Mouse (Mus musculus) heart, postnatal 0 days (tissue): ENCODE results near the gene Tenm3. TPM values are rescaled to one million over a fixed set of nuclear protein-coding genes. Genes with fewer than 3 reads are reported as not detected.

Experiments
- ATAC-seq: fragments of 200-750 bp; cut with Nextera tagmentation; 2 replicates; pipeline ENCODE4 v1.8.0; 2017; ENCODE audit warnings: low read depth, moderate number of reproducible peaks, moderate library complexity; ENCODE audit not compliant: insufficient read depth
- DNase-seq: peaks from one replicate; pipeline ENCODE4 v3.0.0-alpha.2; 2016; ENCODE audit warnings: low spot score
- H3K27ac ChIP-seq: fragments of 300-500 bp; sonication (generic); 2 replicates; pipeline ENCODE4 v1.5.1; 2014; ENCODE audit warnings: low read depth, mild to moderate bottlenecking
- H3K27me3 ChIP-seq: fragments of 300-500 bp; sonication (generic); 2 replicates; pipeline ENCODE4 v1.6.1; 2014; ENCODE audit warnings: low read length, mixed read lengths; ENCODE audit not compliant: control insufficient read depth, insufficient read depth
- H3K36me3 ChIP-seq: fragments of 300-500 bp; sonication (generic); replicated peaks from 2 replicates; pipeline ENCODE4 v1.6.1; 2014; ENCODE audit warnings: low read length, mixed read lengths; ENCODE audit not compliant: control insufficient read depth, insufficient read depth
- H3K4me1 ChIP-seq: fragments of 300-500 bp; sonication (generic); 2 replicates; pipeline ENCODE4 v1.6.1; 2014; ENCODE audit warnings: antibody characterized with exemption; ENCODE audit not compliant: control insufficient read depth, insufficient read depth
- H3K4me2 ChIP-seq: fragments of 300-500 bp; sonication (generic); 2 replicates; pipeline ENCODE4 v1.6.1; 2014; ENCODE audit warnings: low read depth, mild to moderate bottlenecking, low read length, moderate library complexity
- H3K4me3 ChIP-seq: fragments of 300-500 bp; sonication (generic); 2 replicates; pipeline ENCODE4 v1.5.1; 2014; ENCODE audit warnings: low read depth, low read length
- H3K9ac ChIP-seq: fragments of 300-500 bp; sonication (generic); replicated peaks from 2 replicates; pipeline ENCODE4 v1.6.1; 2014; ENCODE audit warnings: low read depth, low read length, mixed read lengths
- H3K9me3 ChIP-seq: fragments of 300-500 bp; sonication (generic); replicated peaks from 2 replicates; pipeline ENCODE4 v1.6.1; 2016; ENCODE audit warnings: low read length; ENCODE audit not compliant: control insufficient read depth
- CTCF ChIP-seq: IDR thresholded peaks from 2 replicates; pipeline ENCODE4 v1.5.1; 2016; ENCODE audit warnings: antibody characterized with exemption, control low read depth, low read depth
- EP300 ChIP-seq: IDR thresholded peaks from 2 replicates; pipeline ENCODE4 v1.6.1; 2016; ENCODE audit warnings: antibody characterized with exemption, low read depth
- WGBS: fragments of 180-500 bp; shearing (Covaris S2); extraction: QIAGEN DNeasy Blood & Tissue Kit; methylation state at CpG from one replicate; pipeline ENCODE4 v1.1.7; 2014; 5-methylcytosine and 5-hydroxymethylcytosine counted together
- polyA plus RNA-seq: library from polyadenylated mRNA; unstranded; fragments of >200 nt; fragmentation: Nextera tagmentation; extraction: Ambion mirVana; gene quantifications from 2 replicates; pipeline ENCODE4 v1.2.1, GENCODE M21; 2015
- total RNA-seq: library from RNA; depleted of rRNA; stranded (reverse); fragments of >200 nt; gene quantifications from 2 replicates; pipeline ENCODE4 v1.2.3, GENCODE M21; 2014; ENCODE audit warnings: low replicate concordance

The Tenm3 gene
- total and polyA plus RNA-seq, 2 experiments from 2014 or later = 1.6 to 17.2 TPM

DNA sequence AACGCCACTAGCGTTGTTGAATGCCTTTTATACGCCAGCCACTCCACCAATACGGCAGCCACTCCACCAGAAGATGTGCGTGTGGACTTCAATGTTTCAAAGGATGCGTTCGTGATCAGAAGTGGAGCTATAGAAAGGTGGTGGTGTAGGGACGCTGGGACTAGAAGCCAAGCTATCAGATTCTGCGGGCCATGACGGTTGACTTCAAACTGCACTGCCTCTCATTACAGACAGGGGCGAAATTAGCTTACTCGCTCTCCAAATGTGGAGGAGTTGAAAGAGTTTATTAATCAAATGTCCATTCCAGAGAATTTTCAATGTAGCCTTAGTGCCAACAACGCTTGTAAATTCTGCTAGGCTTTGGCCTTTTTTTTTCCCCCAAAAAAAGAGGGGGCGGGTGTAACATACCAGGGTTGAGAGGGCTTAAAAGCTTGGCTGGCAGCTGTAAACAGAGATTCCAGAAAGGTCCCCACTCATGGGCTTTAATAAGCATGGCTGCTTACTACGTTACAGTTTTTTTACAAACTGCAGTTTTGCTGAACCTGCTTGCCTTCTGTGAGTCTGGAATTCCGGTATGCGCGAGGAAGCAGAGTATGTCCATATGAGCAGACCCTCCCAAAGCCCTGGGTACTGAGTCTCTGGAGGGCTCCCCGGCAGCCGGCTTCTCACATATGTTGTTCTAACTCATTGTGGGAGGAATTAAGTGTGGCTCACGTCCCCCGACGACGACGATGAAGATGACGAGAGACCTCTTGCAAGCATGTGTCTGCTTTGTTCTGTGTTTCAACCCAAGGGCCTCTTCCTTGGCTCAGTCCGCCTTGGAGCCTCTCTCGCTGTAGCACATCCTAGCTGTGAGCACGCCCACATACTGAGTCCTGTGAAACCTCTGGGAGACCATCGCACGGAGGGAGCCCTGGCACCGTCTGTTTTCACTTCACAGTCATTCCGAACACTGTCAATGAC, 361.8 kb downstream of the Tenm3 start:
- DNase-seq (peak; percentile 11), ATAC-seq (peak; percentile 51; the same call in 1 of the 2 replicates)
- H3K9me3 ChIP-seq = no peaks in the 10 kb centered on the region
- H3K4me2 ChIP-seq = peak overlapping the region; percentile 30
- no peak overlapping the region for H3K27ac ChIP-seq
- WGBS = 65% methylated on average over 33 of the region's 33 CpGs
- no peak overlapping the region for H3K9ac ChIP-seq
- H3K36me3 ChIP-seq = no peaks in the 10 kb centered on the region
- no peaks in the 10 kb centered on the region for H3K4me1 ChIP-seq
- H3K4me3 ChIP-seq = no peak overlapping the region
- H3K27me3 ChIP-seq = no peaks in the 10 kb centered on the region
- TF ChIP-seq CTCF = no peak
- no peak for TF ChIP-seq EP300

GRCm38 (mm10) chr8:48477371-48477935, 366.3 kb downstream of the Tenm3 start:
- Histone ChIP-seq H3K27me3 (no peaks in the 10 kb centered on the region), H3K27ac (no peak overlapping the region), H3K4me3 (no peak overlapping the region), H3K9me3 (no peaks in the 10 kb centered on the region), H3K36me3 (no peaks in the 10 kb centered on the region), H3K4me2 (no peak overlapping the region), H3K4me1 (no peaks in the 10 kb centered on the region), H3K9ac (no peak overlapping the region)
- no peak for DNase-seq
- 72% methylated on average over 8 of the region's 8 CpGs for WGBS
- TF ChIP-seq EP300 (no peak), CTCF (no peak)
- ATAC-seq = no peak

DNA sequence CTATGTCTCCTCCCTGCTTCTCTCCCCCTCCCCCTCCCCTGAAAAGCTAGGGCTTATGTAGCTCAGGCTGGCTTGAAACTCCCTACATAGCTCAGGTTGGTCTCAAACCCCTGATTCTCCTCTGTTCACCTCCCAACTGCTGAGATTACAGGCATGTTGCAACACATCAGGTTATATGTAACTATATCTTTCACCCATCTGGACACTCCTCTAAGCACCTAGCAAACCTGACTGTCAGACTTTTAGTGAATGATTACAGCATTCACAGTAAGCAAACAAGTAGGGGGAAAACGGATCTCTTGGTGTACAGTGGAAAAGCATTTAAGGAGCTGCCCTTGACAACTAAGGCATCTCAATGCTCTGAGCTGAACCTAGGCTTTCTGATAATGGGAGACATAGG, 366.9 kb downstream of the Tenm3 start:
- no peak overlapping the region for H3K4me2 ChIP-seq
- WGBS = 57% methylated on average over 1 of the region's 1 CpGs
- no peaks in the 10 kb centered on the region for H3K4me1 ChIP-seq
- no peak overlapping the region for H3K4me3 ChIP-seq
- H3K9me3 ChIP-seq = no peaks in the 10 kb centered on the region
- H3K27me3 ChIP-seq = no peaks in the 10 kb centered on the region
- no peak for DNase-seq
- no peak for TF ChIP-seq EP300
- TF ChIP-seq CTCF = no peak
- H3K27ac ChIP-seq = no peak overlapping the region
- no peak for ATAC-seq
- H3K9ac ChIP-seq = no peak overlapping the region
- no peaks in the 10 kb centered on the region for H3K36me3 ChIP-seq

DNA sequence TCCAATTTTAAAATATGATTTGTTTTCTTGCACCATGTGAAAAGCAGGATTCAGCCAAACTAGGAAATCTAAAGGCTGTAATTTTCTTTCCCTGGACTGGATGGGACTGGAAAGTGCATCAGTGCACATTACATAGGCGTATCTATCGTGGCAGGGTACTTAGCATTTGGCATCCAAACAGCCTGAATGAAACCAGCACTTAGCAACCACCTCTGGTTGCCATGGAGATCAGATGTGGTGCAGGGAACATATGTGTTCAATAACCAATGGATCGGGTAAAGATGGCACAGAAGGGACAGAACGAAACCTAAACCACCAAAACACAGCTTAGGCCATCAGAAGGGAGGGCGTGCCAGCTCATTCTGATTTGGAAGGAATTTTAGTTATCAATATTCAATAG, 376.1 kb downstream of the Tenm3 start:
- no peak overlapping the region for H3K4me2 ChIP-seq
- no peaks in the 10 kb centered on the region for H3K36me3 ChIP-seq
- TF ChIP-seq CTCF (no peak), EP300 (no peak)
- no peak for DNase-seq
- H3K27ac ChIP-seq = no peak overlapping the region
- H3K4me3 ChIP-seq = no peak overlapping the region
- H3K27me3 ChIP-seq = no peaks in the 10 kb centered on the region
- H3K4me1 ChIP-seq = no peaks in the 10 kb centered on the region
- WGBS = 91% methylated on average over 5 of the region's 5 CpGs
- no peak overlapping the region for H3K9ac ChIP-seq
- ATAC-seq = no peak
- H3K9me3 ChIP-seq = no peaks in the 10 kb centered on the region

DNA sequence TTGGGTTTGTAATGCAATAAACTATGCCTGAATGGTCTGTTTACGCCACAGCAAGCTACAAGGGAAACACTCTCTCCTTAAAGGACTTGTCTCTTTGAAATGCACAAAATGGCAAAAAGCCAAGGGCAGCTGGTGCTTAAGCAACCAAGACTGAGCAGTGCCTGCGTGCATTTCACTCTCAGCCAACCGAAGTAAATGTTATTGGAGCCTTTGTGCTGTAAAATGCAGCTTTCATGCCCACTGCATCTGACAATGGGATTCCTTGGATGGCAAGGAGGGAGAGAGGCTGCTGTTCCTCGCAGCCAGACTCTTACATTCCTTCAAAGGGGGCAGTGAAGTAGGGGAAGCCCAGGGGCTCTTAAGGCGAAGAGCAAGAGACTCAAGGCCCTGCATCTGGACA, 385.4 kb downstream of the Tenm3 start:
- 36% methylated on average over 5 of the region's 5 CpGs for WGBS
- ATAC-seq = no peak

More for the DNA sequence above, 385.4 kb downstream of the Tenm3 start:
- Histone ChIP-seq H3K9me3 (no peaks in the 10 kb centered on the region), H3K36me3 (no peaks in the 10 kb centered on the region), H3K27me3 (no peaks in the 10 kb centered on the region), H3K4me3 (no peak overlapping the region), H3K27ac (no peak overlapping the region), H3K4me1 (no peaks in the 10 kb centered on the region), H3K9ac (no peak overlapping the region), H3K4me2 (no peak overlapping the region)
- no peak for TF ChIP-seq EP300
- no peak for TF ChIP-seq CTCF
- DNase-seq = no peak
